Mouse (Mus musculus): ENCODE measurements at regions not wholly inside any gene's neighbourhood (a gene's known extent, or its start where the extent isn't known, plus 50 kb on each side); places are given as distances from the start of the nearest gene placed in this dataset.

DNA sequence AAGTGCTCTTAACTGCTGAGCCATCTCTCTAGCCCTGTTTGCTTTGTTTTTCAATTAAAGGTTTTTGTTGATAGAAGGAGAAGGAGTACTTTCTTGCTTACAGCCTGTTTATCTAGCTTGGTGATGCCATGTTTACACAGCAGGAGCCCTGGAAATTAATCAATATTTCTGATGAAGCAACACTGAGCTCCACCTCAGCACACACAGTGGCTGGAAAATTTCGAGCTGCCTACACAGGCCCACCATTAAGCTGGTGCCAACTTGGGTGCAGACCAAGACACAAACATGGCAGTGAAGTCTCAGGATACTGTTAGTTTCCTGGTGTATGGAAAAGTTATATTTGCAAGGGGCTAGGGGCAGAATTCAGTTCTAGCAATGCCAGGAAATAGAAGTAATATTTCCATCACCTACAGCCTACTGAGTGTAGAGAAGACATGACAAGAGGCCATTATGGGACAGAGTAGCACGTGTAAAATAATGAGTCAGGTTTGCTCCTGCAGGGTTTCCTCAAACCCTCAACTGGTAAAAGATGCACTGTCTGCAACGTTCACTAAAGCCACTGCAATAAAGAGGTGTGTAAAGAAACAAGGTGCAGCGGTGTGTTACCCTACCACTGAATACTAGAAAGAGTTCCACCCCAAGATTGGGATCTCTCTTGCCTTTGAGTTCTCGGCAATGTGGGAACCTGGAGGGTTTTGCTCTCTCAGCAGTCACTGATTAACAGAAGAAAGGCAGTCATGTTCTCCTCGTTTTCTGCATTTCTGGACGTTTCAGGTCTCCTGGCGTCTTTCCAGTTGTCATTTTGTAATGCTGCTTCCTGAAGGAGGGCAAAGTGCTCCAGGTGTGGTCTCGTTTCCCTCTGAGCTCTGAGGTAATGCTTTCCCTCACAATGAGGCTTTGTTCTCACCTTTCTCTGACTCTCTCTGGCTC lies 108.8 kb upstream of the Fhl2 start:
- Histone ChIP-seq H3K36me3 (ENCODE audit: control insufficient read depth in 1 of 2, insufficient read depth in 2 of 2, low read length in 2 of 2) (no peaks in the 10 kb centered on the region), H3K9ac (ENCODE audit: control insufficient read depth, low read depth, low read length, poor library complexity, severe bottlenecking) (no peak overlapping the region), H3K4me3 (ENCODE audit: control insufficient read depth in 1 of 2, insufficient read depth in 1 of 2, low read depth in 2 of 2, low read length in 2 of 2) (no peak overlapping the region), H3K27ac (ENCODE audit: control insufficient read depth, low read depth, low read length) (no peak overlapping the region), H3K27me3 (ENCODE audit: control insufficient read depth in 1 of 2, insufficient read depth in 2 of 2, low read length in 2 of 2) (no peaks in the 10 kb centered on the region), H3K9me3 (replicated peaks; ENCODE audit: insufficient read depth, low read length) (no peaks in the 10 kb centered on the region), H3K79me2 (ENCODE audit: control insufficient read depth, insufficient read depth, low read length, poor library complexity) (no peaks in the 10 kb centered on the region), H3K4me1 (ENCODE audit: control insufficient read depth in 1 of 2, insufficient read depth in 2 of 2, low read length in 2 of 2) (peaks cover 0 to 7% of the 10 kb centered on the region in 2 experiments; a peak in 2 of 4 replicates)
- no peak for DNase-seq (ENCODE audit: low read depth, low spot score)
- TF ChIP-seq MAZ (IDR thresholded peaks at IDR 0.05; ENCODE audit: low read depth, low read length) (no peak), ZC3H11A (IDR thresholded peaks at IDR 0.05; ENCODE audit: low read depth, low read length) (no peak), E2F4 (IDR thresholded peaks at IDR 0.05; ENCODE audit: borderline replicate concordance, low read depth, low read length) (no peak), POLR2AphosphoS2 (IDR thresholded peaks at IDR 0.05; ENCODE audit: low read length) (no peak), TCF12 (IDR thresholded peaks at IDR 0.05; ENCODE audit: low read depth, low read length) (no peak), MAX (IDR thresholded peaks at IDR 0.05; ENCODE audit: low read length) (no peak), MXI1 (IDR thresholded peaks at IDR 0.05; ENCODE audit: low read depth, low read length) (no peak), JUND (IDR thresholded peaks at IDR 0.05; ENCODE audit: low read depth, low read length) (no peak), ETS1 (IDR thresholded peaks at IDR 0.05; ENCODE audit: low read depth, low read length) (no peak), USF2 (IDR thresholded peaks at IDR 0.05; ENCODE audit: borderline replicate concordance in 1 of 2, insufficient read depth in 1 of 2, low read depth in 1 of 2, low read length in 2 of 2) (no peak), MYC (IDR thresholded peaks at IDR 0.05; ENCODE audit: low read depth, low read length) (no peak), NELFE (IDR thresholded peaks at IDR 0.05; ENCODE audit: low read depth, low read length) (no peak), POLR2A (IDR thresholded peaks at IDR 0.05; ENCODE audit: control insufficient read depth in 1 of 2, insufficient read depth in 1 of 2, low read depth in 1 of 2, low read length in 2 of 2, poor library complexity in 1 of 2) (no peak), TAL1 (IDR thresholded peaks at IDR 0.05; ENCODE audit: low read length) (no peak), MEF2A (IDR thresholded peaks at IDR 0.05; ENCODE audit: extremely low read depth, insufficient replicate concordance, low read depth, low read length, poor library complexity, severe bottlenecking) (no peak), TBP (IDR thresholded peaks at IDR 0.05; ENCODE audit: low read depth, low read length) (no peak)

DNA sequence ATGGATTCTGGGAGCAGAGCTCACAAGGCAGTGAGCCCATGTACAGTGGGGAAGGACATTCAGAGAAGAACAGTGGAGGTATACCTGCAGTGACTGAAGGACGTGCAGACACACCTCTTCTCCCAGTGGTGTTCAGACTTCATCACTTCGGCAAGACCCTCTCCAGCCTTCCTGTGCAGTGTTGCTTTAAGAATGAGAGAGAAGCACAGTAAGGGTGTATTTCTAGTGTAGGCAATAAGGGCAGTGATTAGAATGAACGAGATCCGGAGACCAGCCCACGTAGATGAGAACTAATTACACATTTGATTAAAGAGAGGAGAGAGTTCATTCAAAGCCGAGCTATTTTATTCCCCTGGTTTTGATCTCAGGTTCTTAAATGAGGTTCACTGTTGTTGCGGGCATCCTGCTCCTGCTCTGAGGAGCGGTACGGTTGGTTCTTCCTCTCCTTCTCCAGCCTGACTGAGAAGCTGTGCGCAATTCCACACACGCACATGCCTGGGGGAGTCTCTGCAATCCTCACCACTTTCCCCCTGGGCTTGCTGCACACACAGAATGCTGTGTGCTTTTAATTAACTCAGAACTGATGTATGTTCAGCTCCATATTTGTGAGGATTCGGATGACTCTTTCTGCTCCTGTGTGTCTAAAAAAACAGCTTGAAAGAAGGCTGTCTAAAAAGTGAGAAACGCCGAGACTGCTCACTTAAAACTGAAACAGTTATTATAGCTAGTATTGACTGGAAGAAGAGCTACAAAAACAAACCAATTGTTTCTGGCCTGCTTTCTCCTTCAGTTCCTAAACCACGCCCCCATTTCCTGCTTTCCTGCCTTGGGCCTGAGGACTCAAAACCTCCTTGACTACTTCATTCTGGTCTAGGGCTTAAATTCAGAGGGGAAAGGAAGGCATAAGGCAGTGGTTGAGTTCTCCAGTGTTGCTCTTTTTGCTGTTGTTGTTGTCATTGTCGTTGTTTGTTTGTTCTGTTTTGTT lies 114.2 kb upstream of the Fhl2 start:
- Histone ChIP-seq H3K9ac (ENCODE audit: control insufficient read depth, low read depth, low read length, poor library complexity, severe bottlenecking) (no peak overlapping the region), H3K36me3 (ENCODE audit: control insufficient read depth in 1 of 2, insufficient read depth in 2 of 2, low read length in 2 of 2) (no peaks in the 10 kb centered on the region), H3K4me3 (ENCODE audit: control insufficient read depth in 1 of 2, insufficient read depth in 1 of 2, low read depth in 2 of 2, low read length in 2 of 2) (no peak overlapping the region), H3K27ac (ENCODE audit: control insufficient read depth, low read depth, low read length) (no peak overlapping the region), H3K4me1 (ENCODE audit: control insufficient read depth in 1 of 2, insufficient read depth in 2 of 2, low read length in 2 of 2) (no peaks in the 10 kb centered on the region), H3K27me3 (ENCODE audit: control insufficient read depth in 1 of 2, insufficient read depth in 2 of 2, low read length in 2 of 2) (no peaks in the 10 kb centered on the region), H3K9me3 (replicated peaks; ENCODE audit: insufficient read depth, low read length) (no peaks in the 10 kb centered on the region), H3K79me2 (ENCODE audit: control insufficient read depth, insufficient read depth, low read length, poor library complexity) (no peaks in the 10 kb centered on the region)
- DNase-seq (ENCODE audit: low read depth, low spot score): no peak
- TF ChIP-seq CTCF (IDR thresholded peaks at IDR 0.05 in 2 of 3, conservative IDR thresholded peaks at IDR 0.05 in 1 of 3; ENCODE audit: control insufficient read depth in 1 of 3, insufficient read depth in 1 of 3, low read depth in 2 of 3, low read length in 3 of 3, poor library complexity in 1 of 3, severe bottlenecking in 1 of 3): no peak
- TF ChIP-seq NELFE (IDR thresholded peaks at IDR 0.05; ENCODE audit: low read depth, low read length): no peak
- no peak for TF ChIP-seq MEF2A (IDR thresholded peaks at IDR 0.05; ENCODE audit: extremely low read depth, insufficient replicate concordance, low read depth, low read length, poor library complexity, severe bottlenecking)
- TF ChIP-seq BHLHE40 (IDR thresholded peaks at IDR 0.05; ENCODE audit: borderline replicate concordance, low read depth, low read length): no peak
- TF ChIP-seq UBTF (IDR thresholded peaks at IDR 0.05; ENCODE audit: borderline replicate concordance, insufficient read depth, low read depth, low read length): no peak
- TF ChIP-seq ZC3H11A (IDR thresholded peaks at IDR 0.05; ENCODE audit: low read depth, low read length): no peak
- no peak for TF ChIP-seq CHD1 (IDR thresholded peaks at IDR 0.05; ENCODE audit: low read depth, low read length)
- TF ChIP-seq KAT2A (conservative IDR thresholded peaks at IDR 0.05; ENCODE audit: low read depth, low read length): no peak
- TF ChIP-seq E2F4 (IDR thresholded peaks at IDR 0.05; ENCODE audit: borderline replicate concordance, low read depth, low read length): no peak
- no peak for TF ChIP-seq CHD2 (IDR thresholded peaks at IDR 0.05; ENCODE audit: low read length)
- no peak for TF ChIP-seq MXI1 (IDR thresholded peaks at IDR 0.05; ENCODE audit: low read depth, low read length)
- no peak for TF ChIP-seq RCOR1 (IDR thresholded peaks at IDR 0.05; ENCODE audit: low read depth, low read length)
- TF ChIP-seq ZKSCAN1 (IDR thresholded peaks at IDR 0.05; ENCODE audit: low read depth, low read length): no peak
- no peak for TF ChIP-seq TCF12 (IDR thresholded peaks at IDR 0.05; ENCODE audit: low read depth, low read length)
- TF ChIP-seq ZNF384 (IDR thresholded peaks at IDR 0.05; ENCODE audit: low read depth, low read length): no peak
- TF ChIP-seq SMC3 (IDR thresholded peaks at IDR 0.05; ENCODE audit: low read depth, low read length): no peak
- no peak for TF ChIP-seq TBP (IDR thresholded peaks at IDR 0.05; ENCODE audit: low read depth, low read length)
- TF ChIP-seq SIN3A (IDR thresholded peaks at IDR 0.05; ENCODE audit: low read length): no peak
